Mouse (Mus musculus): ENCODE data around the gene Tmem132b. TPM values are rescaled to one million over a fixed set of nuclear protein-coding genes. Genes with fewer than 3 reads are reported as not detected.

Tmem132b gene
- total RNA-seq, 2 experiments from 2014 or later, result not detected

- no peak for ATAC-seq (replicated peaks; ENCODE audit: low FRiP score, poor library complexity, severe bottlenecking)
These were observed 36.9 kb downstream of the Tmem132b start for GRCm38 (mm10) chr5:125568457-125568856.

GRCm38 (mm10) chr5:125572011-125572410 is 40.4 kb downstream of the Tmem132b start:
- no peak for ATAC-seq (replicated peaks; ENCODE audit: low FRiP score, poor library complexity, severe bottlenecking)

- no peak for ATAC-seq (replicated peaks; ENCODE audit: low FRiP score, poor library complexity, severe bottlenecking)
These were observed 43.3 kb downstream of the Tmem132b start for GRCm38 (mm10) chr5:125574886-125575285.

DNA sequence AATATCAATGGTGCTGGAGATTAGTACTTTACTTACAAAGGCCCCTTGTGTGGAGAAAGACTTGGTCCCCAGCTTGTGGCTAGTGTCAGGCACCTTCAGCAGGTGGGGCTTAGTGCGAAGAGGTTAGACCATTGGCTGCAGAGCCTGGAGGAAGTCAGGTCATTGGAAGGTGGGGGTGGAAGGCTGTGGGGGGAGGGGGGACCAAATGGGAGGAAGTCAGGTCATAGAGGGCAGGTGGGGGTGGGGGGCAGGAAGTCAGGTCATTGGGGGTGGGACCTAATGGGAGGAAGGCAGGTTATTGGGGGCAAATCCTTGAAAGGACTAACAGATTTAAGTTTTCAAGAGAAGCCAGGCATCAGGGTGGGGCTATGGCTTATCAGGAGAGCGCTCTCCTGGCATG is 44.3 kb downstream of the Tmem132b start:
- ATAC-seq (replicated peaks; ENCODE audit: low FRiP score, poor library complexity, severe bottlenecking), result no peak

GRCm38 (mm10) chr5:125578661-125579060 is 47.1 kb downstream of the Tmem132b start:
- no peak for ATAC-seq (replicated peaks; ENCODE audit: low FRiP score, poor library complexity, severe bottlenecking)

- no peak for ATAC-seq (replicated peaks; ENCODE audit: low FRiP score, poor library complexity, severe bottlenecking)
These were observed 47.6 kb downstream of the Tmem132b start for GRCm38 (mm10) chr5:125579153-125579552.

DNA sequence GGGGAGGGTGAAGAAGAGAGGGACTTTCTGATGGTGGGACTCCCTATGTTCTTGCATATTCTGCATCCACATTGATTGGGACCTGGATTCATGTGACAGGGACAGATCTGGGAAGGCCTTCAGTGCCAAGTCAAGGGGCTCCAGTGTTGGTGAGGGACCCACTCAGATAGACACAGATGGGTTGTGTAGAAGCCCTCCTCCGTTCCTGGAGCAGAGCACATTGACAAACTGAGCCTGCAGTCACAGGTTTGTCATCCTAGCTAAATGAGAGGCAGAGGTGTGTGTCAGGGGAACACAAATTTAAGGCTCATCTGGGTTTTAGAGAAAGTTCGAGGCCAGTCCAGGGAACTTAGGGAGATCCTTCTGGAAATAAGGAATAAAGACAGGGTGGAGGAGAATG is 51.7 kb downstream of the Tmem132b start:
- no peak for ATAC-seq (replicated peaks; ENCODE audit: low FRiP score, poor library complexity, severe bottlenecking)

DNA sequence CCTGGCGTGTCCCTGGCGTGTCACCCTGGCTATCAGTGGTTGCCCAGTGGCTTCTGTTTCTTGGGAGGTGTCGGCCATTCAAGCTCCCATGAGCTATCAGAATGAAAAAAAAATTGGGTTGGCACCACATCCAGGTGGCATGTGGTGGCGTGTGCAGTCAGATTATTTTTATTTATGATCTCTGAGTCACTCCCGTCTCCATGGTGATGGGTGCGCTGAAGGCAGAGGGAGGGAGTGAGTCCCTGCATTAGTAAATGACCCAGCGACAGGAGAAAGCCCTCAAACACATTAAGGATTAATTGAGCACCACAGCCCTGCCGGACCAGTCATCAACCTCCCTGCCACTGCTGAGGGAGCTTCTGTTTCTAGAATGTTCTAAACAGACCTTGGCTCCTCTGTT is 52.3 kb downstream of the Tmem132b start:
- ATAC-seq (replicated peaks; ENCODE audit: low FRiP score, poor library complexity, severe bottlenecking), result no peak

- ATAC-seq (replicated peaks; ENCODE audit: low FRiP score, poor library complexity, severe bottlenecking), result no peak
These were observed 53.6 kb downstream of the Tmem132b start for GRCm38 (mm10) chr5:125585211-125585610.

GRCm38 (mm10) chr5:125588203-125588602 is 56.6 kb downstream of the Tmem132b start:
- no peak for ATAC-seq (replicated peaks; ENCODE audit: low FRiP score, poor library complexity, severe bottlenecking)

DNA sequence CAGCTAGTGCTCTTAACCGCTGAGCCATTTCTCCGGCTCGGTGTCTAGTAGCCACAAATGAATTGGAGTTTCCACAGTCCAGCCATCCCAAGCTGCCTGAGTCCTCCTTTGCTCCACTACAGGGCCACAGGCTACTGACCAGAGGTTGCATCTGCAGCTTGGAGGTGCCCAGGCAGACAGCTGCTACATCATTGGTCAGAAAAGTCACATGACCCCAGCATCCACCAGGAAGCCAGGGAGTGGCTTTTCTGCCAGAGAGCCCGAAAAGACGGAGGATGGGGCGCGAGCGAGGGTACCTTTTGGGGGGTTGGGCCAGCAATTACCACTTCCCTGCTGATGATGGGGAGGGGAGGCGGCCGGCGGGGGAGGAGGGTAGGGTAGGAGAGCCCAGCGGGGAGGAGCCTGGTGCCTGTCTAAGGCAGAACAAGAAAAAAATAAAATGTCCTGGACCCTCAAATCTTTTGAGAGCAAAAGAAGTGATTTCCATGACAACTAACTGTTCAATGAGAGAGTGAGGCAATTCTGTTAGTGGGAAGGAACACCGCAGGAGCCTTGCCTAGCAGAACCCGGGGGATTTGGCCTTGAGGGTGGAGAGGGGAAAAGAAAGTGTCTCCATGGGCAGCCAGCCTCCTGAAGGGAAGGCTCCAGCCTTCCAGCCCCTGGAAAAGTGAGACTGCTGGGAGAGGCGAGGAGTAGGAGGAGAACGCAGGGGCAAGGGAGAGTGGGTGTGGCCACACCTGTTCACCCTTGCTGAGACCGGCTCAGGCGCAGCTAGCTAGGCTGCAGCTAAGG is 57.5 kb downstream of the Tmem132b start:
- ATAC-seq (replicated peaks; ENCODE audit: low FRiP score, poor library complexity, severe bottlenecking), result no peak

DNA sequence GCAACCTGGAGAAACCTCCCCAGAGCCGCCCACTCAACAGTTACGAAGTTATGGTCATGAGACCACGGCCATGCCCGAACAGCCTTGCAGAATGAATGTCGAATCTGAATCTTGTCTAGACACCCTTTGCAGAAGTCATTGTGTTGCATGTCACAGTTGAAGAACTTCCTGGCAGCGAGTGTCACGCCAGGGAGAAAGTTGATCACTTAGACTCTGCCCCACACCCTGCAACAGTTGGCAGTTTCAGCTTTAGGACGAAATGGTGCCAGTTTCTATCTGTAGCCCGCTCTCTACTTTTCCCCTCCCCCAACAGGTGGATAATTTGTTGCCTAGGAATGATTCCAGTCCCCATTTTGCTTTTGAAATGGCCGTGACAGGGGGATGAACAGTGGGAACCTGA is 66.5 kb downstream of the Tmem132b start:
- no peak for ATAC-seq (replicated peaks; ENCODE audit: low FRiP score, poor library complexity, severe bottlenecking)

DNA sequence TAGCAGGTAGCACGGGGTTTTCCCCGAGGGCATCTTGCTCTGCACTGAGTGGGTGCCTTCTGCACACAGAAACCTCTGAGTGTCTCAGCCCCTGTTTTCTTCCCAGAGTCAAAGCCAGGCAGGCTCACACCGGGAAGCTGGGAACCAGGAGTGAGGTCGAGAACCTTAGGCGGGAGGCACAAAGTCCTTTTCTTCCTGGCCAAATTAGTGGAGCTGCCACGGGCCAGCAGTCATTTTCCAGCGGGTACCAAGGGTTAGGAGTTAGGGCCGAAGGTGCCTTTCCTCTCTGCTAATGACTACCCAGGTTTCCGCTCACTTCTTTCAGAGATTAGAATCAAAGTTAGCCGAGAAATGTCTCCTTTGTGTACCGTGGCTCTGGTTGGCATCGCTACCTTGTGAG is 75.6 kb downstream of the Tmem132b start:
- no peak for ATAC-seq (replicated peaks; ENCODE audit: low FRiP score, poor library complexity, severe bottlenecking)

DNA sequence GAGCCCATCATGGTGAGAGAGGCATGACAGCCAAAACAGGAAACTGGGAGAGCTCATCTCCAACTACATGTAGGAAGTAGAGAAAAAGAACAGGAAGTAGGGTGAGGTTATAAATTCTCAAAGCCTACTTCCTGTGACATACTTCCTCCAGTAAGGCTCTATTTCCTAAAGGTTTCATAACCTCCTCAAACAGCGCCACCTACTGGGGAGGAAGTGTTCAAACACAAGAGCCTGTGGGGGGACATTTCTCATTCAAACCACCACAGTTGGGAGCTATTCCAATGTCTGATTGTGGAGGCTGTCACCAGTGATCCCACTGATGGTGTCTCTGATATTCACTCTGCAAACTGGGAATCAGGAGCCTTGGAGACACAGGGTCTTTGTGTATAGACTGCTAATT is 78.4 kb downstream of the Tmem132b start:
- ATAC-seq (replicated peaks; ENCODE audit: low FRiP score, poor library complexity, severe bottlenecking), result no peak

- no peak for ATAC-seq (replicated peaks; ENCODE audit: low FRiP score, poor library complexity, severe bottlenecking)
These were observed 80.9 kb downstream of the Tmem132b start for GRCm38 (mm10) chr5:125612460-125612859.

GRCm38 (mm10) chr5:125613136-125613535 is 81.6 kb downstream of the Tmem132b start:
- ATAC-seq (replicated peaks; ENCODE audit: low FRiP score, poor library complexity, severe bottlenecking), result no peak

GRCm38 (mm10) chr5:125614348-125614747 is 82.8 kb downstream of the Tmem132b start:
- no peak for ATAC-seq (replicated peaks; ENCODE audit: low FRiP score, poor library complexity, severe bottlenecking)

DNA sequence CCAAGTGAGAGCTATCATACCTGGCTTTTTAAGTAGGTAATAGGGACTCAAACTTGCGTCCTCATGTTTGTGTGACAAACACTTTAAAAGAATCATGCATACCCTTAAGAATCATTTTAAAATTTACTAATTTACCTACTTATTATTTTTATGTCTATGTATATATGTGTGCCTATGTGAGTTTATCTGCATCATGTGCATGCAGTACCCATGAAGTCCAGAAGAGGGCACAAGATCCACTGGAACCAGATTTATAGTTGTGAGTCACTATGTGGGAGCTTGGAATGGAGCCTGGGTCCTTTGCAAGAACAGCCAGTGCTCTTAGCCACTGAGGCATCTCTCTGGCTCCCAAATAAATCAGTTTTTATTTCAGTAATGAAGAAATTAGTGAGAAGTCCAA is 85.5 kb downstream of the Tmem132b start:
- no peak for ATAC-seq (replicated peaks; ENCODE audit: low FRiP score, poor library complexity, severe bottlenecking)

GRCm38 (mm10) chr5:125627816-125628348 is 96.3 kb downstream of the Tmem132b start:
- ATAC-seq (replicated peaks; ENCODE audit: low FRiP score, poor library complexity, severe bottlenecking), result no peak

- ATAC-seq (replicated peaks; ENCODE audit: low FRiP score, poor library complexity, severe bottlenecking), result no peak
These were observed 103.1 kb downstream of the Tmem132b start for GRCm38 (mm10) chr5:125634666-125635065.

DNA sequence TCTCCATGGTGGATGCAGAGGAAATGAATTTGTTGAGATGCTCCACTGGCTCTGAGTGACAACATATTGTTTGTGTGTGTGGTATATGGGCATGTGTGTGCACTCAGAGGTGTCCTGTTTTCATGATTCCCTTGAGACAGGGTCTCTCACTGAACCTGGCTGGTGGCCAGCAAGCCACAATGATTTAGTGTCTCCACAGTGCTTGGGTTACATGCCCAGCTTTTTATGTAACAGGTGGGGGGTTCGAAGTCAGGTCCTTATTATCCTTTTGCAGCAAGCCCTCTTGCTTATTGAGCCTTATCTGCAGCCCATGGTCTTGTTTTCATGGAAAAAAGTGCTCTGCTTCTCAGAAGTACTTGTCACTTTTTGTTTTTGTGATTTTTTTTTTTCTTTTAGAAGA is 109.4 kb downstream of the Tmem132b start:
- ATAC-seq (replicated peaks; ENCODE audit: low FRiP score, poor library complexity, severe bottlenecking), result no peak

Data from erythroid progenitor cell, adult 5-6 weeks (primary cell).